Mouse (Mus musculus): ENCODE results near the gene Sys1. TPM values are rescaled to one million over a fixed set of nuclear protein-coding genes. Genes with fewer than 3 reads are reported as not detected.

The Sys1 gene
- polyA plus RNA-seq, 2 experiments: 48.4 to 73.1 TPM

DNA sequence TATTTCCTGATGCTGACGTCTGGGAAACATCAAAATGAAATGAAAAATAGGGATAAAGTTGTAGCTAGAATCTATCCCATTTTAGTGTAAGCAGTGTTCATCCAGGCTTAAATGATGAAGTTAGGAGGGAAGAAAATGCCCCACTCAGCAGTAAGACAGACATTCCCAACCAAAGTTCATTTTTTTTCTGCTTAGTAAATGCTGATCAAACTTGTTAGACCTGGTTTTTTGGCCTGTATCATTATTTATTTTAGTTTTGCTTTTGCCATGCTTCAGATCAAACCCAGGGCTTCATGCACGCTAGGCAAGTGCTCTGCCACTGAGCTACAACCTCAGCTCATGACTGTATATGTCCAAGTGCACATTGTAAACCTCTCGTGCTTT lies 10.7 kb upstream of the Sys1 start:
- no peak for DNase-seq (ENCODE audit: low spot score)
- no peak overlapping the region for H3K4me2 ChIP-seq (replicated peaks; ENCODE audit: low read depth, low read length, severe bottlenecking)
- H3K9ac ChIP-seq (ENCODE audit: low read depth, low read length, severe bottlenecking): no peak overlapping the region
- H3K27ac ChIP-seq (replicated peaks; ENCODE audit: low read depth, low read length): no peak overlapping the region
- WGBS: 65% methylated on average over 3 of the region's 3 CpGs
- no peaks in the 10 kb centered on the region for H3K9me3 ChIP-seq (ENCODE audit: control insufficient read depth, low read length)
- TF ChIP-seq POLR2A (IDR thresholded peaks at IDR 0.05; ENCODE audit: borderline replicate concordance, extremely low read depth, insufficient read depth, insufficient read length): no peak
- H3K36me3 ChIP-seq (ENCODE audit: control insufficient read depth, insufficient read depth, low read length): no peaks in the 10 kb centered on the region
- no peak for ATAC-seq (ENCODE audit: low FRiP score, low read depth)
- no peak overlapping the region for H3K4me3 ChIP-seq (replicated peaks; ENCODE audit: low read length)
- H3K27me3 ChIP-seq (ENCODE audit: control insufficient read depth, insufficient read depth, low read length): no peaks in the 10 kb centered on the region
- peaks cover 21% of the 10 kb centered on the region for H3K4me1 ChIP-seq (ENCODE audit: control insufficient read depth, insufficient read depth, low read length)

DNA sequence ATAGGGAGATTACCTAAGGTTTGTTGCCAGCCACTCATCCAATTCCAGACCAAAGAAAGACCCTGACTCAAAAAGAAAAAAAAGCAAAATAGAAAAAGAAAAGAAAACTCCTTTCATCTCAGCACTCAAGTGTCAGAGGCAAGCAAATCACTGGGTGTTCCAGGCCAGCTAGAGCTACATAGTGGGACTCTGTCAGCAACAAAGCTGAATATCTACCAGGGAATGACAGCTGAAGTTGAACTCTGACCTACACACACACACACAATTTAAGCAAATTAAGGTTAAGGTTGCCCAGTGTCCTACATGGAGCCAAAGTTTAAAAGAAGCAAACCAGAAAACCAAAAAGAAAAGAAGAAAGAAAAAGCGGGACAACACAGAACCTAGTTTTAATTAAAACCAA lies 8.6 kb upstream of the Sys1 start:
- TF ChIP-seq POLR2A (IDR thresholded peaks at IDR 0.05; ENCODE audit: borderline replicate concordance, extremely low read depth, insufficient read depth, insufficient read length): no peak
- Histone ChIP-seq H3K4me1 (ENCODE audit: control insufficient read depth, insufficient read depth, low read length) (peaks cover 24% of the 10 kb centered on the region), H3K27me3 (ENCODE audit: control insufficient read depth, insufficient read depth, low read length) (no peaks in the 10 kb centered on the region), H3K9me3 (ENCODE audit: control insufficient read depth, low read length) (no peaks in the 10 kb centered on the region), H3K27ac (replicated peaks; ENCODE audit: low read depth, low read length) (no peak overlapping the region), H3K4me3 (replicated peaks; ENCODE audit: low read length) (no peak overlapping the region), H3K4me2 (replicated peaks; ENCODE audit: low read depth, low read length, severe bottlenecking) (no peak overlapping the region), H3K36me3 (ENCODE audit: control insufficient read depth, insufficient read depth, low read length) (no peaks in the 10 kb centered on the region), H3K9ac (ENCODE audit: low read depth, low read length, severe bottlenecking) (no peak overlapping the region)
- 91% methylated on average over 1 of the region's 1 CpGs for WGBS
- DNase-seq (ENCODE audit: low spot score) (no peak), ATAC-seq (ENCODE audit: low FRiP score, low read depth) (no peak)

DNA sequence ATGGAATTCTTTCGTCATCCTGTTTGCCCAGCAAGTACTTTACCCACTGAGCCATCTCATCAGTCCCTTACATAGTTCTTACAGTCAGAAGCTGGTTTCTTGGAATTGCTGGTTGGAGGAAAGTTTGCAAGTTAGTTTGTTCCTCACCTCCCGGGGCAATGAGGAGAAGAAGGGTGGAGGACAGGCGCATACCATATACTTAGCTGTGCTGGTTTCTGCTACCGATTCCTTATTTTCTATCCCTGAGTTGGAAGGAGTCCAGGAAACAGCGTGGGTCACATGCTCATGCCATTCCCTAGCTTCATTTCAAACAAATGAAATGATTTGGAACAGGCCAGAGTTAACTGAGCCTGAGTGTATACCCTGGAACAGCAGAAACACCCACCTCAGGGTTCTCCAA lies 7.8 kb upstream of the Sys1 start:
- Histone ChIP-seq H3K9ac (ENCODE audit: low read depth, low read length, severe bottlenecking) (no peak overlapping the region), H3K9me3 (ENCODE audit: control insufficient read depth, low read length) (no peaks in the 10 kb centered on the region), H3K36me3 (ENCODE audit: control insufficient read depth, insufficient read depth, low read length) (no peaks in the 10 kb centered on the region), H3K27me3 (ENCODE audit: control insufficient read depth, insufficient read depth, low read length) (no peaks in the 10 kb centered on the region), H3K4me2 (replicated peaks; ENCODE audit: low read depth, low read length, severe bottlenecking) (no peak overlapping the region), H3K4me1 (ENCODE audit: control insufficient read depth, insufficient read depth, low read length) (peaks cover 19% of the 10 kb centered on the region), H3K4me3 (replicated peaks; ENCODE audit: low read length) (no peak overlapping the region), H3K27ac (replicated peaks; ENCODE audit: low read depth, low read length) (0 out of 2 replicates have a peak overlapping the region, but pooled peaks have one; percentile 33)
- TF ChIP-seq POLR2A (IDR thresholded peaks at IDR 0.05; ENCODE audit: borderline replicate concordance, extremely low read depth, insufficient read depth, insufficient read length): no peak
- 65% methylated on average over 5 of the region's 5 CpGs for WGBS
- no peak for DNase-seq (ENCODE audit: low spot score)
- ATAC-seq (ENCODE audit: low FRiP score, low read depth): no peak

DNA sequence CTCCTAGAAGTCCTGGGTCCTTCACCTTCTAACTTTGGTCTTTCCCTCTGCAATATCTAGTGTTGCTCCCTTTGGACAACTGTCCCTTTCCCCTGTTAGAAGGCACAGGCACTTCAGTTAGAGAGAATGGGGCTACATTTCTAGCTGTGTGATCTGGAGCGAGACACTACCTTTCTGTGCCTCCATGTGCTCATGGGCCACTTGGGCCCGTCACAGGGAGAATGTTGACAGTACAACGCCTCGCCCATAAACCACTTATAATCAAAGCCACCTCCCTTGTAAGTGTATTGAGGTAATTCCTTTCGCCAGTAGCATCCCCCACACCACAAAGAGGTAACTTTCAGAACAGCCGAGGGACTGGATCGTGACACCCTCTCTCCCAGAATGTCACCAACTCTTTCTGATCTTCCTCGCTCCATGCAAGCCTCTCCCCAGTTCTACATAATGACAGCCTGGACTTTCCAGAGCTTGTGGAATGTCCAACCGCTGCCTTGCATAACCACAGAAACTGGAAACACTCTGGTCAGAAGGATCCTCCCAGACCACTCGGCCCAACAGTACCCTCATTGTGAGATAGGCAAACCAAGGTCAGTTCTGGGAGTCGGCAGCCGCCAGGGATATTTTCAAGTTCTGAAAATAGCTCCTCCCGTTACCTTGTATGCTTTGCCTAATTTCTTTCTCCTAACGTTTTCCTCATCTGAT lies 7.3 kb upstream of the Sys1 start:
- no peaks in the 10 kb centered on the region for H3K36me3 ChIP-seq (ENCODE audit: control insufficient read depth, insufficient read depth, low read length)
- 85% methylated on average over 14 of the region's 14 CpGs for WGBS
- no peak for DNase-seq (ENCODE audit: low spot score)
- TF ChIP-seq POLR2A (IDR thresholded peaks at IDR 0.05; ENCODE audit: borderline replicate concordance, extremely low read depth, insufficient read depth, insufficient read length): no peak
- 0 out of 2 replicates have a peak overlapping the region, but pooled peaks have one; percentile 33 for H3K27ac ChIP-seq (replicated peaks; ENCODE audit: low read depth, low read length)
- no peak overlapping the region for H3K4me2 ChIP-seq (replicated peaks; ENCODE audit: low read depth, low read length, severe bottlenecking)
- ATAC-seq (ENCODE audit: low FRiP score, low read depth): no peak
- H3K9me3 ChIP-seq (ENCODE audit: control insufficient read depth, low read length): no peaks in the 10 kb centered on the region
- no peak overlapping the region for H3K4me3 ChIP-seq (replicated peaks; ENCODE audit: low read length)
- H3K27me3 ChIP-seq (ENCODE audit: control insufficient read depth, insufficient read depth, low read length): no peaks in the 10 kb centered on the region
- H3K4me1 ChIP-seq (ENCODE audit: control insufficient read depth, insufficient read depth, low read length): peaks cover 19% of the 10 kb centered on the region
- no peak overlapping the region for H3K9ac ChIP-seq (ENCODE audit: low read depth, low read length, severe bottlenecking)

DNA sequence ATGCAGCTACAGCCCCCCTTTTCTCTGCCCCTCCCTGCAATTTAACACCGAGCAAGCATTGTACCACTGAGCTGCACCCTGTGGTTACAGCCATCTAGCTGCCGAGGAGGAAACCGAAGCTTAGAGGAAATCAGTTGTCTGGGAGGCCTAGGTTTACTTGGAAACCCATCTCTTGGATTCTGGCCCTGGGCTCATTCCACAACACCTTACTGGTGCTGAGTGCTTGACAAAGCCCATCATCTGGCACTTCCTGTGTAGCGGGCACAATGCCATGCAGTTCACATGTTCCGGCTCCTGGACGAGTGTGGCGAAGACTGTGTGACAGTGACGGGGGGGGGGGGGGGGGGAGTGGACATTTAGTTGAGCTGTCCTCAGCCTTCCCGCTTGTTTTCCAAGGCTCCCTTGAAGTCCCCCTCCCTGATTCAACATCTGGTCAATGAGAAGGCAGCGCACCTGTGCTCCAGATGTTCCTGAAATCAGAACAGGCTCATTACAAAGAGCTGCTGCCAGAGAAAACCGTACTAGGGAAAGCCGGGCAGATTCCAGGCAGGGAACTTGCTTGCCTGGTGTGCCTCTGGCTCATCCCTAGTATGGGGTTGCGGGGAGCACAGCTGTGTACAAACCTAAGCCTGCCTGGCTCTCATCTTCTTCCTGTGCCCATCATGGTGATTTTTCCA lies 4.6 kb upstream of the Sys1 start:
- no peaks in the 10 kb centered on the region for H3K9me3 ChIP-seq (ENCODE audit: control insufficient read depth, low read length)
- H3K27ac ChIP-seq (replicated peaks; ENCODE audit: low read depth, low read length): peak overlapping the region; percentile 40
- no peaks in the 10 kb centered on the region for H3K36me3 ChIP-seq (ENCODE audit: control insufficient read depth, insufficient read depth, low read length)
- ATAC-seq (ENCODE audit: low FRiP score, low read depth) (peak; percentile 76), DNase-seq (ENCODE audit: low spot score) (peak; percentile 80)
- no peak for TF ChIP-seq POLR2A (IDR thresholded peaks at IDR 0.05; ENCODE audit: borderline replicate concordance, extremely low read depth, insufficient read depth, insufficient read length)
- no peak overlapping the region for H3K9ac ChIP-seq (ENCODE audit: low read depth, low read length, severe bottlenecking)
- H3K4me1 ChIP-seq (ENCODE audit: control insufficient read depth, insufficient read depth, low read length): peaks cover 34% of the 10 kb centered on the region
- H3K27me3 ChIP-seq (ENCODE audit: control insufficient read depth, insufficient read depth, low read length): no peaks in the 10 kb centered on the region
- 16% methylated on average over 10 of the region's 13 CpGs for WGBS
- peak overlapping the region; percentile 6; the same call in 1 of the 2 replicates for H3K4me2 ChIP-seq (replicated peaks; ENCODE audit: low read depth, low read length, severe bottlenecking)
- H3K4me3 ChIP-seq (replicated peaks; ENCODE audit: low read length): no peak overlapping the region

Measured in limb, embryonic 14.5 days (tissue).